9 mouse cellular contexts compared by ENCODE assay signal in the genomic region with DNA sequence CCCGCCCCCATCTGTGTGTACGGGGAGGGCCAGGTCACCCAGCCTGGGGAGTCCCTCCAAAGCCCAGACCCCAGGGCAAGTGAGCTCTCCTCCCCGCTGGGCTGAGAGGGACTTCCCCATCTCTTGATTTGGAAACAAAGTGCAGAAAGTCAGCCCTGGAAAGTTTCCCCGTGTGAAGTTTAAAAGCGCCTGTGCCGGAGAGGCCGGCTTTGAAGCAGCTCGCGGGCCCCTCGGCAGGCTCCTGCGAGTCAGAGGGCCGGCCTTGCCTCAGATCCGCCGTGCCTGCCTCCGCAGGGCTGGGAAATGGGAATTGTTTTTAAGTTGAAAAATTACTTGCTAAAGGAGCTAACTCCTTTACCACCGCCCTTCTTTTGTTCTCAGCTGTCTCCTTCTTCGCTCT. TPM values are rescaled to one million over a fixed set of nuclear protein-coding genes. Genes with fewer than 3 reads are reported as not detected.
DNase-seq lines count a peak whose midpoint lies in the region; ATAC-seq and TF ChIP-seq lines count a peak whose summit lies in the region.
"Had no signal": no experiment of that assay in that cellular context is flagged by ENCODE, and none has a peak within 500 bp of the region (broad histone marks: within the 10 kb centered on the region; RNA-seq: fewer than 3 reads in every experiment).

No protein-coding gene starts in this region.

- H3K4me1 ChIP-seq in kidney, embryonic 15.5 days, result peaks cover 17% of the 10 kb centered on the region
- H3K4me1 ChIP-seq in heart, postnatal 0 days (ENCODE audit: control insufficient read depth, insufficient read depth), result peaks cover 10% of the 10 kb centered on the region; the same call in 1 of the 2 replicates
- peaks cover 56% of the 10 kb centered on the region for H3K4me1 ChIP-seq in midbrain, embryonic 13.5 days (replicated peaks)
- H3K4me1 ChIP-seq in cerebellum, adult 2 months (ENCODE audit: control insufficient read depth, insufficient read depth, low read length), result no peaks in the 10 kb centered on the region; the same call in 1 of the 2 replicates
- no peaks in the 10 kb centered on the region for H3K4me1 ChIP-seq in kidney, adult 2 months (ENCODE audit: control insufficient read depth, insufficient read depth, low read length)

- no peak for TF ChIP-seq POLR2A in cerebellum, adult 2 months (IDR thresholded peaks at IDR 0.05; ENCODE audit: borderline replicate concordance, insufficient read depth, low read length)
- TF ChIP-seq POLR2A in kidney, adult 2 months (IDR thresholded peaks at IDR 0.05; ENCODE audit: low read depth, low read length), result no peak

- H3K4me3 ChIP-seq in kidney, embryonic 15.5 days (replicated peaks), result 0 out of 2 replicates have a peak overlapping the region, but pooled peaks have one; percentile 7
- H3K4me3 ChIP-seq in heart, postnatal 0 days (ENCODE audit: low read depth, low read length), result peak overlapping the region; percentile 20; the same call in 1 of the 2 replicates
- no peak overlapping the region for H3K4me3 ChIP-seq in midbrain, embryonic 13.5 days (replicated peaks)
- H3K4me3 ChIP-seq in cerebellum, adult 2 months (replicated peaks; ENCODE audit: insufficient read depth, low read depth, low read length), result no peak overlapping the region
- no peak overlapping the region for H3K4me3 ChIP-seq in kidney, adult 2 months (ENCODE audit: insufficient read depth, low read depth, low read length)
- H3K4me3 ChIP-seq: stomach, embryonic 15.5 days had no signal

- no peak for DNase-seq in kidney, postnatal 36 days
- DNase-seq in embryo, embryonic 10 days (ENCODE audit: low spot score), result peak; percentile 48
- no peak for DNase-seq in heart, postnatal 0 days (ENCODE audit: low spot score)
- no peak for DNase-seq in gastrocnemius, postnatal 4 days (ENCODE audit: low spot score in 2 of 2)
- no peak for DNase-seq in cerebellum, adult 2 months
- no peak for DNase-seq in kidney, adult 2 months

- no peak overlapping the region for H3K27ac ChIP-seq in kidney, embryonic 15.5 days
- H3K27ac ChIP-seq in heart, postnatal 0 days (ENCODE audit: low read depth), result no peak overlapping the region
- 0 out of 2 replicates have a peak overlapping the region, but pooled peaks have one; percentile 14 for H3K27ac ChIP-seq in midbrain, embryonic 13.5 days
- no peak overlapping the region for H3K27ac ChIP-seq in cerebellum, adult 2 months (ENCODE audit: insufficient read depth, low read length)
- no peak overlapping the region for H3K27ac ChIP-seq in kidney, adult 2 months (ENCODE audit: insufficient read depth, low read depth, low read length)
- H3K27ac ChIP-seq: stomach, embryonic 15.5 days had no signal

- no peak for TF ChIP-seq EP300 in heart, postnatal 0 days (IDR thresholded peaks at IDR 0.05; ENCODE audit: low read depth)

- TF ChIP-seq CTCF in heart, postnatal 0 days (IDR thresholded peaks at IDR 0.05; ENCODE audit: low read depth), result no peak
- TF ChIP-seq CTCF in cerebellum, adult 2 months (IDR thresholded peaks at IDR 0.05; ENCODE audit: borderline replicate concordance, insufficient read depth, low read depth, low read length), result no peak
- no peak for TF ChIP-seq CTCF in kidney, adult 2 months (conservative IDR thresholded peaks at IDR 0.05; ENCODE audit: insufficient read depth, insufficient read length, low read depth, low read length)

- H3K27me3 ChIP-seq in kidney, embryonic 15.5 days, result peaks cover 93% of the 10 kb centered on the region
- H3K27me3 ChIP-seq in heart, postnatal 0 days (ENCODE audit: control insufficient read depth, insufficient read depth, low read length), result peaks cover 87% of the 10 kb centered on the region
- H3K27me3 ChIP-seq in midbrain, embryonic 13.5 days, result peaks cover 88% of the 10 kb centered on the region
- H3K27me3 ChIP-seq in cerebellum, adult 2 months (ENCODE audit: control insufficient read depth, insufficient read depth, low read length), result peaks cover 10% of the 10 kb centered on the region; the same call in 1 of the 2 replicates
- peaks cover 17% of the 10 kb centered on the region for H3K27me3 ChIP-seq in kidney, adult 2 months (replicated peaks; ENCODE audit: control insufficient read depth, insufficient read depth, low read length)

- no peak overlapping the region for H3K9ac ChIP-seq in kidney, embryonic 15.5 days
- H3K9ac ChIP-seq in heart, postnatal 0 days (replicated peaks; ENCODE audit: low read depth, low read length), result no peak overlapping the region
- H3K9ac ChIP-seq in midbrain, embryonic 13.5 days (replicated peaks), result no peak overlapping the region
- H3K9ac ChIP-seq: stomach, embryonic 15.5 days had no signal

- peak overlapping the region; percentile 37 for H3K4me2 ChIP-seq in kidney, embryonic 15.5 days
- H3K4me2 ChIP-seq in heart, postnatal 0 days (ENCODE audit: low read depth, low read length), result no peak overlapping the region
- H3K4me2 ChIP-seq in midbrain, embryonic 13.5 days (replicated peaks), result peak overlapping the region; percentile 34
- H3K4me2 ChIP-seq: stomach, embryonic 15.5 days had no signal

- under 1% methylated on average over 17 of the region's 17 CpGs for WGBS in kidney, embryonic 15.5 days
- 3% methylated on average over 17 of the region's 17 CpGs for WGBS in heart, postnatal 0 days
- WGBS in midbrain, embryonic 13.5 days, result 2% methylated on average over 17 of the region's 17 CpGs
- 14% methylated on average over 17 of the region's 17 CpGs for WGBS in cerebellum, adult 2 months
- 16% methylated on average over 17 of the region's 17 CpGs for WGBS in kidney, adult 2 months

- ATAC-seq in kidney, embryonic 15.5 days (replicated peaks; ENCODE audit: low FRiP score), result no peak
- ATAC-seq in heart, postnatal 0 days (ENCODE audit: insufficient read depth, low read depth), result no peak
- no peak for ATAC-seq in midbrain, embryonic 13.5 days

- H3K9me3 ChIP-seq in kidney, embryonic 15.5 days (replicated peaks), result no peaks in the 10 kb centered on the region
- no peaks in the 10 kb centered on the region for H3K9me3 ChIP-seq in heart, postnatal 0 days (replicated peaks; ENCODE audit: control insufficient read depth, low read length)
- no peaks in the 10 kb centered on the region for H3K9me3 ChIP-seq in midbrain, embryonic 13.5 days
- H3K9me3 ChIP-seq: stomach, embryonic 15.5 days had no signal

- H3K36me3 ChIP-seq in kidney, embryonic 15.5 days, result no peaks in the 10 kb centered on the region
- no peaks in the 10 kb centered on the region for H3K36me3 ChIP-seq in heart, postnatal 0 days (replicated peaks; ENCODE audit: control insufficient read depth, insufficient read depth, low read length)
- no peaks in the 10 kb centered on the region for H3K36me3 ChIP-seq in midbrain, embryonic 13.5 days
- H3K36me3 ChIP-seq in kidney, adult 2 months (ENCODE audit: control insufficient read depth, insufficient read depth, low read length), result no peaks in the 10 kb centered on the region
- H3K36me3 ChIP-seq: stomach, embryonic 15.5 days had no signal

RNA-seq across cellular contexts. Expression of a gene that starts 2.5 kb away (rescaled TPM):
- polyA plus RNA-seq in kidney, embryonic 15.5 days (2015; fragmentation: Nextera tagmentation; extraction: Ambion mirVana), result 0.10 TPM in 1 of 2 replicates, not detected in the other
- total RNA-seq in heart, postnatal 0 days (2014; rRNA removed; ENCODE audit: low replicate concordance), result not detected in 2 replicates
- 0.04 TPM in 1 of 2 replicates, not detected in the other for polyA plus RNA-seq in heart, postnatal 0 days (2015; fragmentation: Nextera tagmentation; extraction: Ambion mirVana)
- polyA plus RNA-seq in midbrain, embryonic 13.5 days (2015; fragmentation: Nextera tagmentation; extraction: Ambion mirVana), result 89.3 and 97.3 TPM in 2 replicates
- total RNA-seq in gastrocnemius, postnatal 4 days (2021), result under 1 TPM; 0.78 TPM
- polyA plus RNA-seq in cerebellum, adult 2 months (2012; rRNA removed), result 1.9 and 3.5 TPM in 2 replicates
- 0.08 and 0.10 TPM in 2 replicates for polyA plus RNA-seq in kidney, adult 2 months (2012; rRNA removed)

RNA-seq across cellular contexts. Expression of a gene that starts 49.4 kb away (rescaled TPM):
- polyA plus RNA-seq in kidney, embryonic 15.5 days (2015; fragmentation: Nextera tagmentation; extraction: Ambion mirVana), result 16.2 and 16.3 TPM in 2 replicates
- total RNA-seq in heart, postnatal 0 days (2014; rRNA removed; ENCODE audit: low replicate concordance), result 15.8 and 23.7 TPM in 2 replicates
- 5.7 and 5.8 TPM in 2 replicates for polyA plus RNA-seq in heart, postnatal 0 days (2015; fragmentation: Nextera tagmentation; extraction: Ambion mirVana)
- 18.2 and 19.5 TPM in 2 replicates for polyA plus RNA-seq in midbrain, embryonic 13.5 days (2015; fragmentation: Nextera tagmentation; extraction: Ambion mirVana)
- 10 to 100 TPM; 33.7 to 35.3 TPM for total RNA-seq in gastrocnemius, postnatal 4 days (2021)
- polyA plus RNA-seq in cerebellum, adult 2 months (2012; rRNA removed), result 38.0 and 39.7 TPM in 2 replicates
- 36.2 and 37.7 TPM in 2 replicates for polyA plus RNA-seq in kidney, adult 2 months (2012; rRNA removed)

Comparison
In these comparisons a context has a peak if more than half of its experiments do, and no peak if none do; other contexts are left out.
1. H3K4me3 ChIP-seq: peak in kidney, embryonic 15.5 days (single experiment) and heart, postnatal 0 days (single experiment); none in midbrain, embryonic 13.5 days (single experiment), cerebellum, adult 2 months (single experiment) and kidney, adult 2 months (single experiment).
2. RNA of a gene that starts 2.5 kb away (polyA plus RNA-seq): 89.3 to 97.3 TPM in midbrain, embryonic 13.5 days; 1.9 to 3.5 TPM in cerebellum, adult 2 months, 0.10 TPM in kidney, embryonic 15.5 days, 0.08 to 0.10 TPM in kidney, adult 2 months and 0.04 TPM in heart, postnatal 0 days; every median in the first group is over 10 times any median in the second.